ENCODE assay signal across 7 mouse cellular contexts in the genomic region with DNA sequence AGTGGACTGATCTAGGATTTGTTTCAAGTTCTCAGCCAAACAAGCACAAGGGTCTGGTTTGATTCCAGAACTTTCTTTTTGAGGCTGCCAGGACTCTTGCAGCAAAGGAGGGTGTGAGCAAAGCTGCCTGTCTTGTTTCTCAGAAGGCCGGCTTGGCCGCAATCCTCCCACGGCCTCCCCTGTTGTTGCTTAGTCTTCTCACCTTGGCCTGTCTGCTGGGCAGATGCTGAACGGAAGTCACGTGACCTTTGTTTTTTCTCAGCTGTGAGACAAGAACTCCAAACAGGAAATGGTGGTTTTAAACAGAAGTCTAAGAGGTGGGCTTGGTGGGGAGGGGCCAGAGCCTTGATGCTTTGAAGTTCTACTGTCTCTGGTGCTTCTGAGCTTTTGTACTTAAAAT.
DNase-seq lines count a peak whose midpoint lies in the region; ATAC-seq and TF ChIP-seq lines count a peak whose summit lies in the region.

No protein-coding gene starts in this region.

- H3K4me3 ChIP-seq in C2C12 (ENCODE audit: insufficient read depth, poor library complexity, severe bottlenecking) (no peak overlapping the region), myocyte (no peak overlapping the region)
- no peak overlapping the region for H3K4me3 ChIP-seq in embryonic facial prominence, embryonic 11.5 days (ENCODE audit: low read depth, low read length)
- H3K4me3 ChIP-seq in kidney, postnatal 0 days (replicated peaks; ENCODE audit: low read depth, low read length), result no peak overlapping the region

- DNase-seq in CD8-positive naive resting alpha-beta T cell, adult 2 months (ENCODE audit: low read depth in 2 of 2, low spot score in 2 of 2), result peak; percentile 81 to 89
- peak; percentile 40 for DNase-seq in embryonic facial prominence, embryonic 11.5 days (ENCODE audit: low spot score)
- DNase-seq in kidney, postnatal 0 days (ENCODE audit: low spot score), result peak; percentile 75
- peak; percentile 23 for DNase-seq in yolk sac, embryonic 10.5 days (ENCODE audit: low spot score)
- no peak for DNase-seq in layer of hippocampus, postnatal 36 days

- H3K27me3 ChIP-seq in C2C12 (ENCODE audit: control insufficient read depth, insufficient read depth, insufficient read length) (no peaks in the 10 kb centered on the region), myocyte (ENCODE audit: control insufficient read depth, insufficient read depth, insufficient read length) (no peaks in the 10 kb centered on the region)
- H3K27me3 ChIP-seq in embryonic facial prominence, embryonic 11.5 days (ENCODE audit: control insufficient read depth, insufficient read depth, low read length), result no peaks in the 10 kb centered on the region
- no peaks in the 10 kb centered on the region for H3K27me3 ChIP-seq in kidney, postnatal 0 days (ENCODE audit: insufficient read depth, low read length)

- no peak for TF ChIP-seq POLR2A in myocyte (IDR thresholded peaks at IDR 0.05; ENCODE audit: insufficient read length, low read depth)

- H3K79me3 ChIP-seq in C2C12 (ENCODE audit: low read depth), result no peaks in the 10 kb centered on the region

- TF ChIP-seq CTCF in C2C12 (IDR thresholded peaks at IDR 0.05; ENCODE audit: control insufficient read depth, insufficient read depth, insufficient read length), result no peak
- no peak for TF ChIP-seq CTCF in kidney, postnatal 0 days (IDR thresholded peaks at IDR 0.05; ENCODE audit: low read depth)

- H3K36me3 ChIP-seq in C2C12 (ENCODE audit: control insufficient read depth, insufficient read depth) (no peaks in the 10 kb centered on the region), myocyte (ENCODE audit: control insufficient read depth, insufficient read depth) (no peaks in the 10 kb centered on the region)
- no peaks in the 10 kb centered on the region for H3K36me3 ChIP-seq in embryonic facial prominence, embryonic 11.5 days (replicated peaks; ENCODE audit: control insufficient read depth, insufficient read depth, low read depth, low read length)
- H3K36me3 ChIP-seq in kidney, postnatal 0 days (ENCODE audit: insufficient read depth, low read length), result no peaks in the 10 kb centered on the region

- no peak overlapping the region for H3K9ac ChIP-seq in embryonic facial prominence, embryonic 11.5 days (replicated peaks; ENCODE audit: low read length)
- no peak overlapping the region for H3K9ac ChIP-seq in kidney, postnatal 0 days (ENCODE audit: low read depth, low read length)

- no peaks in the 10 kb centered on the region for H3K9me3 ChIP-seq in embryonic facial prominence, embryonic 11.5 days (replicated peaks; ENCODE audit: control insufficient read depth, low read length)
- no peaks in the 10 kb centered on the region for H3K9me3 ChIP-seq in kidney, postnatal 0 days (replicated peaks; ENCODE audit: low read length)

- no peaks in the 10 kb centered on the region for H3K4me1 ChIP-seq in embryonic facial prominence, embryonic 11.5 days (ENCODE audit: control insufficient read depth, insufficient read depth, low read length)
- no peaks in the 10 kb centered on the region for H3K4me1 ChIP-seq in kidney, postnatal 0 days (replicated peaks; ENCODE audit: insufficient read depth, low read length)

- no peak overlapping the region for H3K27ac ChIP-seq in embryonic facial prominence, embryonic 11.5 days (replicated peaks; ENCODE audit: low read depth, low read length)
- H3K27ac ChIP-seq in kidney, postnatal 0 days, result 0 out of 2 replicates have a peak overlapping the region, but pooled peaks have one; percentile 8

- H3K79me2 ChIP-seq in C2C12 (ENCODE audit: control insufficient read depth, insufficient read depth), result no peaks in the 10 kb centered on the region
- H3K79me2 ChIP-seq in myocyte (ENCODE audit: control insufficient read depth, insufficient read depth), result no peaks in the 10 kb centered on the region

- WGBS in embryonic facial prominence, embryonic 11.5 days, result 51% methylated on average over 5 of the region's 5 CpGs
- 26% methylated on average over 5 of the region's 5 CpGs for WGBS in kidney, postnatal 0 days

- ATAC-seq in embryonic facial prominence, embryonic 11.5 days (replicated peaks; ENCODE audit: insufficient number of reproducible peaks, low FRiP score, low TSS enrichment, low read depth), result no peak
- ATAC-seq in kidney, postnatal 0 days (replicated peaks; ENCODE audit: low FRiP score, low read depth), result no peak

- H3ac ChIP-seq in C2C12 (ENCODE audit: control insufficient read depth, insufficient read length, low read depth) (no peak overlapping the region), myocyte (ENCODE audit: control insufficient read depth, insufficient read length) (no peak overlapping the region)

- no peak overlapping the region for H3K4me2 ChIP-seq in embryonic facial prominence, embryonic 11.5 days (ENCODE audit: low read depth, low read length)
- H3K4me2 ChIP-seq in kidney, postnatal 0 days (ENCODE audit: low read length), result no peak overlapping the region
- no peak overlapping the region for H3K4me2 ChIP-seq in myocyte (ENCODE audit: low read depth)

TF ChIP-seq in C2C12, 6 proteins besides CTCF, POLR2A, EP300 and RAD21:
- TF ChIP-seq MAX (IDR thresholded peaks at IDR 0.05) (no peak), MYOG (IDR thresholded peaks at IDR 0.05; ENCODE audit: control insufficient read depth, extremely low read depth, insufficient read length) (no peak), USF1 (IDR thresholded peaks at IDR 0.05; ENCODE audit: low read depth) (peak; percentile 52), MYOD1 (IDR thresholded peaks at IDR 0.05; ENCODE audit: control insufficient read depth, insufficient read length, low read depth) (no peak), FOSL1 (IDR thresholded peaks at IDR 0.05; ENCODE audit: insufficient read depth, low read length, poor library complexity, severe bottlenecking) (no peak), CEBPB (IDR thresholded peaks at IDR 0.05; ENCODE audit: low read depth) (no peak)

TF ChIP-seq in myocyte, 11 proteins besides CTCF, POLR2A, EP300 and RAD21:
- TF ChIP-seq MAX (IDR thresholded peaks at IDR 0.05; ENCODE audit: low read depth) (no peak), USF1 (IDR thresholded peaks at IDR 0.05; ENCODE audit: low read depth) (peak; percentile 49)

Comparison
In these comparisons a context has a peak if more than half of its experiments do, and no peak if none do; other contexts are left out.
1. DNase-seq: peak in CD8-positive naive resting alpha-beta T cell, adult 2 months (2 of 2), embryonic facial prominence, embryonic 11.5 days (single experiment), kidney, postnatal 0 days (single experiment) and yolk sac, embryonic 10.5 days (single experiment); none in layer of hippocampus, postnatal 36 days (0 of 2).